Mouse (Mus musculus): Measurements from ENCODE around the gene Kansl1. TPM values are rescaled to one million over a fixed set of nuclear protein-coding genes. Genes with fewer than 3 reads are reported as not detected.

Kansl1 gene
- polyA plus RNA-seq, 1 experiment from 2014 or later: 22.2 TPM

DNA sequence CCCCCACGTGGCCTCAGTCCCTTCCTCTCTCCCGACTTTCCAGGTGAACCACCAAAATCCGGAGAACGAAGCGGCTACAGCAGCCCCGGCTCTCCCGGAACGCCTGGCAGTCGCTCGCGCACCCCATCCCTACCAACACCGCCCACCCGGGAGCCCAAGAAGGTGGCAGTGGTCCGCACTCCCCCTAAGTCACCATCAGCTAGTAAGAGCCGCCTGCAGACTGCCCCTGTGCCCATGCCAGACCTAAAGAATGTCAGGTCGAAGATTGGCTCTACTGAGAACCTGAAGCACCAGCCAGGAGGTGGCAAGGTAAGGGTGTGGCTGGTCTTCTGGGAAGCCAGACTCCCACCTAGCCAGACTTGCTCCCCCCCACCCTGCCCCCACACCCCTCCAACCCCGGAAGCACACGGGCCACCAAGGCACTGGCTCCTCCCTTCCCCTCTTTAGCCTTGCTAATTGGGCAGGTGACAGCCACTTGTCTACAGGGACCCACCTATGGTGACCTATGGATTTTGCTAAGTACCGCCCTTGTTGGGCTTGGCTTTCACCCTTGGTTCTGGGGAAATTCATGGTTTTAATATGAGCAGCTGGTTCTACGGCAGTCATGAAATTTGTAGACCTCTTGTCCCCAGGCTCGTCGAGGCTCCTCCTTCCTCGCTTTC lies 158.3 kb downstream of the Kansl1 start:
- no peak overlapping the region for H3K4me2 ChIP-seq (ENCODE audit: low read length)
- no peaks in the 10 kb centered on the region for H3K27me3 ChIP-seq (replicated peaks; ENCODE audit: control insufficient read depth, insufficient read depth, low read length)
- H3K36me3 ChIP-seq (ENCODE audit: control insufficient read depth, insufficient read depth, low read length): peaks cover 27% of the 10 kb centered on the region
- H3K27ac ChIP-seq (ENCODE audit: low read depth, low read length): no peak overlapping the region
- H3K9me3 ChIP-seq (ENCODE audit: control insufficient read depth, low read length): no peaks in the 10 kb centered on the region
- ATAC-seq: no peak
- 22% methylated on average over 23 of the region's 23 CpGs for WGBS
- no peak overlapping the region for H3K9ac ChIP-seq (ENCODE audit: low read depth, low read length)
- H3K4me1 ChIP-seq (ENCODE audit: control insufficient read depth, insufficient read depth, low read depth, low read length): no peaks in the 10 kb centered on the region
- H3K4me3 ChIP-seq (ENCODE audit: low read length): no peak overlapping the region

DNA sequence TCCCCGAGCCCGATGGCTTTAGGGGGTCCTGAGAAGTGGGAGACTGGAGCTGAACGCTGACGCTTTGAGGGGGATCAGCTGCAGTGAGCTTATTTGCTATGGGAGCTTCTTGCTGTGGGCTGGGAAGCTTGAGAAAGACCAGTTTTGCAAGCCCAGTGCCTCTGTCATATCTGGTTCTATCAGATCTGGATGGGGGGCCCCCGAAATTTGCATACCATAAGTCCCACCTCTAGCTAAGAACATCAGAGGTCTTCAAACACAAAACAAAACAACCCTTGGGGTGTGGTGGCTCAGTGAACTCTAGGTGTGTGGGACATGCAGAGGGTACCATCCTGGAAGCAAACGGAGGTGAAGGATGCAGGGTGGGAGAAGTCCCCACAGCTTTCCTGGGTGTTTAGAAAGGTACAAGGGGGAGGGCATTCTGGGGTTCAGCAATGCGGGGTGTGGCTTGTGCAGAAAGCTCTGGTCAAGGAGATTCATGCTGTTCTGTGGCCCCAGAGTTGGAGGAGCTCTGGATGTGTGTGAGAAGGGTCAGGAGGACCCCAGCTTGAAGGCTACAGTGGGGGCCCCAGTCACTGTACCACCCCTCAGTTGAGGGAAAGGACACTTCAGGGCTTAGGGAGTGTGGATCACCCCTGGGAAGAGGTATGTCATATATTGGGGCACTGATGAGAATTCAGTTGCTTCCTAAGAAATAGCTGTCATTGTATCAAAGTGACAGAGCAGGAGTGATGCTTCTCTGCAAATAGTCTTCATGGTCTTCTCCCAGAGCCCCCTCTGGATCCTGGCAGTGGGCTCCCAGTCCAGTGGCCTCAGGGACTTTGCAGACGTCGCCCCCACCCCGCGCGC lies 159.1 kb downstream of the Kansl1 start:
- H3K9me3 ChIP-seq (ENCODE audit: control insufficient read depth, low read length): no peaks in the 10 kb centered on the region
- 42% methylated on average over 12 of the region's 12 CpGs for WGBS
- no peak overlapping the region for H3K9ac ChIP-seq (ENCODE audit: low read depth, low read length)
- no peak overlapping the region for H3K4me2 ChIP-seq (ENCODE audit: low read length)
- no peaks in the 10 kb centered on the region for H3K27me3 ChIP-seq (replicated peaks; ENCODE audit: control insufficient read depth, insufficient read depth, low read length)
- H3K4me3 ChIP-seq (ENCODE audit: low read length): no peak overlapping the region
- ATAC-seq: no peak
- no peaks in the 10 kb centered on the region for H3K4me1 ChIP-seq (ENCODE audit: control insufficient read depth, insufficient read depth, low read depth, low read length)
- H3K36me3 ChIP-seq (ENCODE audit: control insufficient read depth, insufficient read depth, low read length): peaks cover 28% of the 10 kb centered on the region
- no peak overlapping the region for H3K27ac ChIP-seq (ENCODE audit: low read depth, low read length)

DNA sequence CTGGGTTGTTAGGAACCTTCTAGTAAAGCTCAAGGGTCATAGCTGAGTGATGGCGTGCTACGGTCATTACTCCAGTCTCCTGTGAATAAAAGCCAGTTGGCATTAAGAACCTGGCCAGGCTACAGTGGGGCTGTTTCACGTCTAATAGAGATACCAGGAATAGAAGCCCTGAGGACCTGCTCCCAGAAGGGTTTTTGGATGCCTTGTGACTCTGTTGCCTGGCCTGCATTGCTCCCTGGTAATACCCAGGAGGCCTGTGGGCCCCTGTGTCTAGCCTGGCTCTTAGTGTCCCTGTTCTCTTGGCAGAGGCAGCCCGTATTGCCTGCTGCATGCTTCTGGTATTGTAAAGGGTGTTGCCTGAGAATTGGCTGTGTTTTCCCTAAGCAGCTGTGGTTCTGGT lies 161.5 kb downstream of the Kansl1 start:
- Histone ChIP-seq H3K4me2 (ENCODE audit: low read length) (no peak overlapping the region), H3K36me3 (ENCODE audit: control insufficient read depth, insufficient read depth, low read length) (peaks cover 22% of the 10 kb centered on the region), H3K27me3 (replicated peaks; ENCODE audit: control insufficient read depth, insufficient read depth, low read length) (no peaks in the 10 kb centered on the region), H3K27ac (ENCODE audit: low read depth, low read length) (no peak overlapping the region), H3K4me3 (ENCODE audit: low read length) (no peak overlapping the region), H3K9ac (ENCODE audit: low read depth, low read length) (no peak overlapping the region), H3K9me3 (ENCODE audit: control insufficient read depth, low read length) (no peaks in the 10 kb centered on the region), H3K4me1 (ENCODE audit: control insufficient read depth, insufficient read depth, low read depth, low read length) (no peaks in the 10 kb centered on the region; the same call in 1 of the 2 replicates)
- no peak for ATAC-seq
- WGBS: 55% methylated on average over 4 of the region's 4 CpGs

DNA sequence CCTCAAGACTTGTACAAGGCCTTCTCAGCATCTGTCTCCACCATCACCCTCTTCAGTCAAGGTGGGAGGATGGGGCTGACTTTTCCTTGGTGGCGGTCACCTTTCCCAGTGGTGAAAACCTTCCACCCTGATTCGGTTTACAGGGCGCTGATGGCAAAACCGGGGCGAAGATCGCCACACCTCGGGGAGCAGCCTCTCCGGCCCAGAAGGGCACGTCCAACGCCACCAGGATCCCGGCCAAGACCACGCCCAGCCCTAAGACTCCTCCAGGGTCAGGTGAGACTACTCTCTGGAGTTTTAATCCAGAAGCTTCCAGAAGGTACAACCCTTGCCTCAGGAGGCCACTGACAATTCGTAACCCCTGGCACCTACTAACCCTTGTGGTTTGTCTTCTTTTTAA lies 162.2 kb downstream of the Kansl1 start:
- WGBS: 93% methylated on average over 13 of the region's 13 CpGs
- Histone ChIP-seq H3K27ac (ENCODE audit: low read depth, low read length) (no peak overlapping the region), H3K4me1 (ENCODE audit: control insufficient read depth, insufficient read depth, low read depth, low read length) (no peaks in the 10 kb centered on the region; the same call in 1 of the 2 replicates), H3K36me3 (ENCODE audit: control insufficient read depth, insufficient read depth, low read length) (peaks cover 17% of the 10 kb centered on the region), H3K4me2 (ENCODE audit: low read length) (no peak overlapping the region), H3K9ac (ENCODE audit: low read depth, low read length) (no peak overlapping the region), H3K9me3 (ENCODE audit: control insufficient read depth, low read length) (no peaks in the 10 kb centered on the region), H3K27me3 (replicated peaks; ENCODE audit: control insufficient read depth, insufficient read depth, low read length) (no peaks in the 10 kb centered on the region), H3K4me3 (ENCODE audit: low read length) (no peak overlapping the region)
- no peak for ATAC-seq

DNA sequence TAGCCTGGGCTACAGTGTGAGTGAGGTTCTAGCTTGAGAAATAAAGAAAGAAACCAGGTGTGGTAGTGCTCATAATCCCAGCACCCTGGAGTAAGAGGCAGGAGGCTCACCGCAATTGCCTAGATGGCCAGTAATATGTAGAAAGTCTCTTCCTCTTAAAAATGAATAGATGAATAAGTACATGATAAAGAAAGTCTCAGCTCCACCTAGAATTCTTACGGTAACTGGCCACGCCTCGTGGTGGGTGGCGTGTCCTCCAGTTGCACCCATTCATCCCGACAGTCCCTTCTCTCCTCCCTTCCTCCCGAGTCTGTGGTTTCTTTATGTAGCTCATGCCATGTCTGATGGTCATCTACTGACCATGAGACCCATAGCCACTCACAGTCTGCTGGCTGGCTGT lies 162.9 kb downstream of the Kansl1 start:
- Histone ChIP-seq H3K4me2 (ENCODE audit: low read length) (no peak overlapping the region), H3K9me3 (ENCODE audit: control insufficient read depth, low read length) (no peaks in the 10 kb centered on the region), H3K9ac (ENCODE audit: low read depth, low read length) (no peak overlapping the region), H3K36me3 (ENCODE audit: control insufficient read depth, insufficient read depth, low read length) (peaks cover 12% of the 10 kb centered on the region; the same call in 1 of the 2 replicates), H3K4me3 (ENCODE audit: low read length) (no peak overlapping the region), H3K27ac (ENCODE audit: low read depth, low read length) (no peak overlapping the region), H3K4me1 (ENCODE audit: control insufficient read depth, insufficient read depth, low read depth, low read length) (no peaks in the 10 kb centered on the region; the same call in 1 of the 2 replicates), H3K27me3 (replicated peaks; ENCODE audit: control insufficient read depth, insufficient read depth, low read length) (no peaks in the 10 kb centered on the region)
- WGBS: 96% methylated on average over 7 of the region's 7 CpGs
- ATAC-seq: no peak

DNA sequence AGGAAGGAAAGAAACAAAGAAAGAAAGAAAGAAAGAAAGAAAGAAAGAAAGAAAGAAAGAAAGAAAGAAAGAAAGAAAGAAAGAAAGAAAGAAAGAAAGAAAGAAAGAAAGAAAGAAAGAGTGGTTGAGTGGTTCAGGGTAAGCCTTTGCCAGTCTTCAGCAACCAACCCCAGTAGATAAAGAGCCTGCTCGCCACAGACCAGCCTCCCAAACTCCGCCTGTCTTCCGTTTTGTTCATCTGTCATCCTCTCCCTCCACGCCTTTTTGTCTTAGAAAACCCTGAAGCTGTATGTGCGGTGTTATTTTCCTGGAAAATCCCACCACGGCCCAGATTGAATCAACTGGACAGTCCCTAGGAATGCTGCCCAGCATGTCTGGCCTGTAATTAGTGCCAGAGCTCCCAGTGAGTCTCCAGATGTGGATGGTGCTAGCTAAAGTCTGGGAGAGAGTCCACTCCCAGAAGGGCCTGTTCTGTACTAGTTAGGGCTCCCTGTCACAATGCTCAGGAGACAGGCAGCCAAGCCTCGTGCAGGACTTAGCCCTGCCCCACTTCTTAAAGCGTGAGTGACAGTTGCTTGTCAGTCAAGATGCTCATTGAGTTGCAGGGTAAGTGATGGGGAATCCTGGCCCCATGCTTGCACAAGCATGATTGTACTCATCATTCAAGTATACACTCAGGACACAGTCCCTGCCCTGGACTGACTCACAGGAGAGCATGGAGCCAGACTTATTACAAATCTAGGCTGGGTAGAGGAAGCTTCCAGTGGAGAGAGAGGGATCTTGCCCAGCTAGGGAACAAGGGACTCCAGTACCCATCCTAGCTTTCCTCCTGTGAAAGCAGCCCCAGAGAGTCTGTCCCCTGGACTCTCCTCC lies 165.3 kb downstream of the Kansl1 start:
- H3K4me3 ChIP-seq (ENCODE audit: low read length): no peak overlapping the region
- H3K4me1 ChIP-seq (ENCODE audit: control insufficient read depth, insufficient read depth, low read depth, low read length): no peaks in the 10 kb centered on the region; the same call in 1 of the 2 replicates
- no peak overlapping the region for H3K4me2 ChIP-seq (ENCODE audit: low read length)
- H3K9ac ChIP-seq (ENCODE audit: low read depth, low read length): no peak overlapping the region
- no peak for ATAC-seq
- H3K27ac ChIP-seq (ENCODE audit: low read depth, low read length): no peak overlapping the region
- H3K36me3 ChIP-seq (ENCODE audit: control insufficient read depth, insufficient read depth, low read length): peaks cover 25% of the 10 kb centered on the region
- WGBS: 60% methylated on average over 8 of the region's 8 CpGs
- H3K9me3 ChIP-seq (ENCODE audit: control insufficient read depth, low read length): no peaks in the 10 kb centered on the region
- H3K27me3 ChIP-seq (replicated peaks; ENCODE audit: control insufficient read depth, insufficient read depth, low read length): no peaks in the 10 kb centered on the region

DNA sequence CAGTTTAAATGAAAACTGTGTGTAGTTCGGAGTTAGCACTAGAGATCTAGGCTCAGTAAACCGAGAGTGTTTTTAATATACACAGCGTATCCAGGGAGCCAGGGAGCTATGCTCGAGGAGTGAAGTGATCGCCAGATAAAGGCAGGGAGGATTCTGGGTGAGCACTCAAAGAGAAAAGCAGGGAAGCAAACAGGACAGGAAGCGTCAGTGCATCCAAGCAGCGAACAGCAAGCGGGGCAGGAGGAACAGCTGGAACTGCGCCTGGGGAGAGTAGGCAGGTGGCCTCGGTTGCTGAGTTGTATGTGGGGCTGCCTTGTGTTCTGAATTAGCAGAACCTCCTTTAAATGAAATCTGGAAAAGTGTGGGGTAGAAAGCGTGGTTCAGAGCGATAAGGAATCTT lies 166.0 kb downstream of the Kansl1 start:
- H3K36me3 ChIP-seq (ENCODE audit: control insufficient read depth, insufficient read depth, low read length): peaks cover 25% of the 10 kb centered on the region

DNA sequence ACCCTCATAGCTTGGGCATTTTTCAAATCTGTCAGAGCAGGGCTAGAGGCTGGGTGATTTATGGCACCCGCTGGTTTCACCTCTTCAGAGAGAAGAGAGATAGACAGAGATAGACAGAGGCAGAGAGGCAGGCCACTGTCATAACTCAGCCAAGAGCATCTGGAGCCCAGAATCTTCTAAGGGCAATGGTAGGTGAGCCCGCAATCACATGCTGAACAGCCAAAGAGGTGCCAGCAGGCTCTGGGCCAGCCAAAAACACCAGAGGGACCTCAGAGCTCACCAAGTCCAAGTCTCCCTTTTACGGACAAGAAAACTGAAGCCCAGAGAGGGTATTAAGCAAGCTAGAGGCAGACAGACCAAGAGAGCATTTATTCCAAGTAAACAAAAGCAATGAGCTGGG lies 171.0 kb downstream of the Kansl1 start:
- no peak overlapping the region for H3K4me2 ChIP-seq (ENCODE audit: low read length)
- 0 out of 2 replicates have a peak, but pooled peaks have one; percentile 28 for ATAC-seq
- H3K9me3 ChIP-seq (ENCODE audit: control insufficient read depth, low read length): no peaks in the 10 kb centered on the region
- no peaks in the 10 kb centered on the region for H3K27me3 ChIP-seq (replicated peaks; ENCODE audit: control insufficient read depth, insufficient read depth, low read length)
- H3K27ac ChIP-seq (ENCODE audit: low read depth, low read length): no peak overlapping the region
- 94% methylated on average over 3 of the region's 3 CpGs for WGBS
- H3K4me3 ChIP-seq (ENCODE audit: low read length): no peak overlapping the region
- H3K4me1 ChIP-seq (ENCODE audit: control insufficient read depth, insufficient read depth, low read depth, low read length): no peaks in the 10 kb centered on the region
- peaks cover 28% of the 10 kb centered on the region for H3K36me3 ChIP-seq (ENCODE audit: control insufficient read depth, insufficient read depth, low read length)
- no peak overlapping the region for H3K9ac ChIP-seq (ENCODE audit: low read depth, low read length)

More for the DNA sequence above, 166.0 kb downstream of the Kansl1 start:
- no peak overlapping the region for H3K9ac ChIP-seq (ENCODE audit: low read depth, low read length)
- ATAC-seq: no peak
- H3K4me2 ChIP-seq (ENCODE audit: low read length): no peak overlapping the region
- 42% methylated on average over 12 of the region's 12 CpGs for WGBS
- H3K4me1 ChIP-seq (ENCODE audit: control insufficient read depth, insufficient read depth, low read depth, low read length): no peaks in the 10 kb centered on the region; the same call in 1 of the 2 replicates
- no peaks in the 10 kb centered on the region for H3K9me3 ChIP-seq (ENCODE audit: control insufficient read depth, low read length)
- no peak overlapping the region for H3K27ac ChIP-seq (ENCODE audit: low read depth, low read length)
- H3K4me3 ChIP-seq (ENCODE audit: low read length): no peak overlapping the region
- H3K27me3 ChIP-seq (replicated peaks; ENCODE audit: control insufficient read depth, insufficient read depth, low read length): no peaks in the 10 kb centered on the region

Measured in hindbrain, embryonic 16.5 days (tissue).